Mouse (Mus musculus) frontal cortex, postnatal 25 days (tissue): ENCODE measurements around the gene Rgcc.
A peak's percentile ranks its signal among the peaks of the same experiment; 100 is the strongest.

Experiments used
- DNase-seq, 2 experiments: peaks; one replicate each; pipeline ENCODE4 v3.0.0; 2022; ENCODE audit warnings: low spot score in 2 of 2

The Rgcc gene

GRCm38 (mm10) chr14:79241656-79242385, 59.6 kb downstream of the Rgcc start:
- no peak for DNase-seq

DNA sequence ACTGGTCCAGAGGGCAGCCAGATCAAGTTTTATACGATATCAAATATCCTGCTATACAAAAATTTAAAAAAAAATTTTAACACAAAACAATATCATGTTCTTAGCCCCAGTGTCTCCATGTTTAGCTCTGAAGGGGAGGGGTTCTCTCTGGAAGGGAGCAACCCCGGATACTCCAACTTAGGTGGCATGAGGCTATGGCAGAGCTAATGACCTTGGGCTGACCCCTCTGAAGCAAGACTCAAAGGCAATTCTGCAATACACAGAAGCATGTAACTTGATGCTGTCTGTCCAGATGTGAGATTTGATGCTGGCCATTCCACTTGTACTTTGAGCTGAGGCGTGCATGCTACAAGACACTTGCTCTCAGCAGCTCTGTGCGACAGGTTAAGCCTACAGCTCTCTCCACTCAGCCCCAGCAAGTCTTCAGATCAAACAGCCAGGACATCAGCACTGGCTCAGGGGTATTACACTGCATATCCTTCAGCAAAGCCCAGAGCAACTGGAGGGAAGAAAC, 60.3 kb downstream of the Rgcc start:
- no peak for DNase-seq

DNA sequence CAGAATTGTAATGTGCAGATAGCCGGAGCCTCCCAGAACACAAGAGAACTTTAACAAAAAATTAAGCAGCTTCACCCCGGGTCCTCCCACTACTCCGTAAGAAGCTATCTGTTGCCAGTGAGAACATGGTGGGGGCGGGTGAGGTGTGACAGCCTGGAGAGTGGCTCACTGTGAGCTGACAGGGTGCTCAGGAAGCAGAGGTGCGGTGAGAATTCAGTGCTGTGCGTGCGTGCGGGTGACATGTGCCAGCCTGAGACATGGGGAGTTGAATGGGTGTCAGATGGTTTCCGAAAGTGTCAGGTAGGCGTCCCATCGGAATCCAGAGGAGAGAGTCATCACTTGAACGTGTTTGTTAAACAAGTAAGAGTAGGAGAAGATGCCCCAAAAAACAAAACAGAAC, 62.0 kb downstream of the Rgcc start:
- DNase-seq: peak in 1 of 2 experiments; percentile 37
